Mouse (Mus musculus) MN1 (cell line): Measurements from ENCODE around the gene Zfp37.
A peak's percentile ranks its signal among the peaks of the same experiment; 100 is the strongest.
"Not testable (repeated sequence)": the region's sequence is repeated elsewhere in the genome, so short reads cannot be mapped to it uniquely, and the experiment has no call there.

Experiments used
- DNase-seq: peaks from one replicate; pipeline ENCODE4 v3.0.0-alpha.2; 2016; ENCODE audit warnings: low spot score

Zfp37 gene

GRCm38 (mm10) chr4:62230769-62231168, at the start of gene Zfp37:
Gene Zfp37 (minus strand): TSS chr4:62231047.
- no peak for DNase-seq

GRCm38 (mm10) chr4:62278081-62278480, 47.2 kb upstream of the Zfp37 start:
- DNase-seq: no peak

- no peak for DNase-seq
Measured at GRCm38 (mm10) chr4:62277222-62277621, 46.4 kb upstream of the Zfp37 start.

GRCm38 (mm10) chr4:62276642-62277041, 45.8 kb upstream of the Zfp37 start:
- DNase-seq: no peak

GRCm38 (mm10) chr4:62274841-62275536, 44.1 kb upstream of the Zfp37 start:
- no peak for DNase-seq

- no peak for DNase-seq
Measured at GRCm38 (mm10) chr4:62273916-62274315, 43.1 kb upstream of the Zfp37 start.

GRCm38 (mm10) chr4:62272696-62273095, 41.8 kb upstream of the Zfp37 start:
- no peak for DNase-seq

- DNase-seq: no peak
Measured at GRCm38 (mm10) chr4:62267101-62267500, 36.3 kb upstream of the Zfp37 start.

- DNase-seq: not testable (repeated sequence)
Measured at GRCm38 (mm10) chr4:62266016-62266415, 35.2 kb upstream of the Zfp37 start.

GRCm38 (mm10) chr4:62265154-62265836, 34.4 kb upstream of the Zfp37 start:
- no peak for DNase-seq

GRCm38 (mm10) chr4:62263133-62263844, 32.4 kb upstream of the Zfp37 start:
- DNase-seq: no peak

- no peak for DNase-seq
Measured at GRCm38 (mm10) chr4:62262276-62262675, 31.4 kb upstream of the Zfp37 start, which contains the start of gene Slc31a2. Gene Slc31a2 (plus strand): TSS chr4:62262562.

- DNase-seq: no peak
Measured at GRCm38 (mm10) chr4:62256931-62257330, 26.1 kb upstream of the Zfp37 start.

GRCm38 (mm10) chr4:62254551-62254950, 23.7 kb upstream of the Zfp37 start:
- DNase-seq: no peak

GRCm38 (mm10) chr4:62251776-62252175, 20.9 kb upstream of the Zfp37 start:
- DNase-seq: no peak

- no peak for DNase-seq
Measured at GRCm38 (mm10) chr4:62250896-62251544, 20.2 kb upstream of the Zfp37 start.

GRCm38 (mm10) chr4:62248328-62248727, 17.5 kb upstream of the Zfp37 start:
- DNase-seq: no peak

GRCm38 (mm10) chr4:62240586-62240985, 9.7 kb upstream of the Zfp37 start:
- DNase-seq: no peak

GRCm38 (mm10) chr4:62230153-62230552, 694 bp downstream of the Zfp37 start:
- no peak for DNase-seq

- no peak for DNase-seq
Measured at GRCm38 (mm10) chr4:62229448-62229847, 1.4 kb downstream of the Zfp37 start.

GRCm38 (mm10) chr4:62228391-62228790, 2.5 kb downstream of the Zfp37 start:
- peak; percentile 58 for DNase-seq

- no peak for DNase-seq
Measured at GRCm38 (mm10) chr4:62213490-62213889, 17.4 kb downstream of the Zfp37 start.
